Mouse (Mus musculus) hindbrain, postnatal 0 days (tissue): ENCODE data around the gene Nudt3. TPM values are rescaled to one million over a fixed set of nuclear protein-coding genes. Genes with fewer than 3 reads are reported as not detected.

Source experiments
- ATAC-seq: fragments of 200-750 bp; cut with Nextera tagmentation; 2 replicates; pipeline ENCODE4 v1.8.0; 2017; ENCODE audit warnings: mild to moderate bottlenecking, moderate TSS enrichment, moderate library complexity
- DNase-seq: peaks from one replicate; pipeline ENCODE4 v3.0.0-alpha.2; 2015; ENCODE audit warnings: low spot score
- H3K27ac ChIP-seq: fragments of 300-500 bp; sonication (generic); 2 replicates; pipeline ENCODE4 v1.5.1; 2014; ENCODE audit warnings: mild to moderate bottlenecking
- H3K27me3 ChIP-seq: fragments of 300-500 bp; sonication (generic); 2 replicates; pipeline ENCODE4 v1.6.1; 2014; ENCODE audit warnings: low read length, mixed read lengths; ENCODE audit not compliant: insufficient read depth
- H3K36me3 ChIP-seq: fragments of 300-500 bp; sonication (generic); 2 replicates; pipeline ENCODE4 v1.6.1; 2014; ENCODE audit warnings: low read length, mixed read lengths; ENCODE audit not compliant: insufficient read depth
- H3K4me1 ChIP-seq: fragments of 300-500 bp; sonication (generic); 2 replicates; pipeline ENCODE4 v1.6.1; 2014; ENCODE audit warnings: antibody characterized with exemption, low read length, mixed read lengths; ENCODE audit not compliant: insufficient read depth
- H3K4me2 ChIP-seq: fragments of 300-500 bp; sonication (generic); 2 replicates; pipeline ENCODE4 v1.6.1; 2014; ENCODE audit warnings: low read depth, mild to moderate bottlenecking, low read length, moderate library complexity, mixed read lengths
- H3K4me3 ChIP-seq: fragments of 300-500 bp; sonication (generic); 2 replicates; pipeline ENCODE4 v1.5.1; 2014; ENCODE audit warnings: low read length
- H3K9ac ChIP-seq: fragments of 300-500 bp; sonication (generic); replicated peaks from 2 replicates; pipeline ENCODE4 v1.6.1; 2014; ENCODE audit warnings: mild to moderate bottlenecking, low read length, moderate library complexity, mixed read lengths
- H3K9me3 ChIP-seq: fragments of 300-500 bp; sonication (generic); 2 replicates; pipeline ENCODE4 v1.6.1; 2016; ENCODE audit warnings: low read length, mixed read lengths
- CTCF ChIP-seq: IDR thresholded peaks from 2 replicates; pipeline ENCODE4 v1.5.1; 2016; ENCODE audit warnings: antibody characterized with exemption, control low read depth, low read depth
- WGBS: fragments of 180-500 bp; shearing (Covaris S2); extraction: QIAGEN DNeasy Blood & Tissue Kit; methylation state at CpG from one replicate; pipeline ENCODE4 v1.1.7; 2014; 5-methylcytosine and 5-hydroxymethylcytosine counted together
- polyA plus RNA-seq: library from polyadenylated mRNA; unstranded; fragments of >200 nt; fragmentation: Nextera tagmentation; extraction: Ambion mirVana; gene quantifications from 2 replicates; pipeline ENCODE4 v1.2.1, GENCODE M21; 2015
- total RNA-seq: library from RNA; depleted of rRNA; stranded (reverse); fragments of >200 nt; gene quantifications from 2 replicates; pipeline ENCODE4 v1.2.3, GENCODE M21; 2014

The Nudt3 gene
- total and polyA plus RNA-seq, 2 experiments from 2014 or later = 220 to 252 TPM

DNA sequence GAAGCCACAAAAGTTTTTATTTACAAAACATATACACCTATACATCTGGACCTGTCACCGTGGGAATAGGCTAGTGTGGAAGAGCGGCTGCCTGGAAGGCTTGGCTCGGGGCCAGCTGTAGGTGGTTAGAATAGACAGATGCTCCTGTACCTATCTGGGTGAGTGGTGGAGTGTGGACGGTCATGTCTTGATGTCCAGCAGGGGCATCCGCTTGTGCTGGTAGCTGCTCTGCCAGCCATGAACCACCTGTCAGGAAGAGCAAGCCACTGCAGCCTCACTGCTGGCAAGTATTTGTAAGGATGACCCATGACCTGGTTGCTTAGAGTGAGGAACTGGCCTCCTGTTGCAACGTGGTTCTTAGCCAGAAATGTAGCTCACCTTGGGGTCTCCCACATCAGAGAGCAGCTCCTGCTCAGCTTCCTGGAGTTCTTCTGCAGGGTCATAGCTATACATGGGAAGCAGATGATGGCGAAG lies 59.5 kb downstream of the Nudt3 start:
- Histone ChIP-seq H3K27me3 (no peaks in the 10 kb centered on the region), H3K4me3 (no peak overlapping the region), H3K9ac (peak overlapping the region; percentile 63; the same call in 1 of the 2 replicates), H3K4me2 (no peak overlapping the region), H3K27ac (no peak overlapping the region), H3K36me3 (no peaks in the 10 kb centered on the region), H3K4me1 (peaks cover 14% of the 10 kb centered on the region), H3K9me3 (no peaks in the 10 kb centered on the region)
- 47% methylated on average over 7 of the region's 7 CpGs for WGBS
- no peak for TF ChIP-seq CTCF
- ATAC-seq (no peak), DNase-seq (no peak)

DNA sequence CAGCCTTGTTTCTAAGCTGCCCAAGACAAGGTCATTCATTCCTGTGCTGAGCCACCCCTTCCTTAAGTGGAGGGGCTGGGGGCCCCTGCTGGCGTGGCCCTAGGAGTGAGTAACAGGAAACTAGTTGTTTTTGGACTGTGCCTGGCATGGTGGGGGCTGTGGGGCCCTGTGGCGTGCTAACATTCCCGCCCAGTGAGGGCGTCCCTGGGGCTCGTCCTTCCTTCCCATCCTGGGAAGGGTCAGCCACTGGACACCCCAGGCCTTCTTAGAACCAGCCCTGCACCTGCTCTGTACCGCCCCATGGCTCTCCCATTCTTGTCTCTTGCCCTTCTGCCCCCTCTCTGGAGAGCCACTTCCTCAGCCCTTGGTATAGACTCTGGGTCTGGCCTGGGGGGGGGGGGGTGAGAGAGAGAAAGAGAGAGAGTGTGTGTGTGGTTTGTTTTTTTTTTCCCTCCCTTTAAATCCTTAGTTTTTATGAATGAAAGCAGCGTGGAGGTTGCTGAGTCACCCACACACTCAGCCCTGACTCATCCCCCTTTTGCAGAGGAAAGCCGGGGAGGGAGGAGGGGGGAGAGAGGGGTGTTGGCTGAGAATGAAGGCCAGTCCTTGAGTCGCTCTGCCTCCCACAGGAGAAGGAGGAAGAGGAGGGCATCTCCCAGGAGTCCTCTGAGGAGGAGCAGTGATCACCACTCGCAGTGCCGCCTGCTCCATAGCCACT lies 61.3 kb downstream of the Nudt3 start:
- ATAC-seq (no peak), DNase-seq (no peak)
- no peak overlapping the region for H3K9ac ChIP-seq
- no peaks in the 10 kb centered on the region for H3K27me3 ChIP-seq
- H3K36me3 ChIP-seq = no peaks in the 10 kb centered on the region
- no peak for TF ChIP-seq CTCF
- no peaks in the 10 kb centered on the region for H3K9me3 ChIP-seq
- no peak overlapping the region for H3K4me2 ChIP-seq
- no peak overlapping the region for H3K4me3 ChIP-seq
- H3K4me1 ChIP-seq = peaks cover 25% of the 10 kb centered on the region
- H3K27ac ChIP-seq = no peak overlapping the region
- 57% methylated on average over 10 of the region's 11 CpGs for WGBS

DNA sequence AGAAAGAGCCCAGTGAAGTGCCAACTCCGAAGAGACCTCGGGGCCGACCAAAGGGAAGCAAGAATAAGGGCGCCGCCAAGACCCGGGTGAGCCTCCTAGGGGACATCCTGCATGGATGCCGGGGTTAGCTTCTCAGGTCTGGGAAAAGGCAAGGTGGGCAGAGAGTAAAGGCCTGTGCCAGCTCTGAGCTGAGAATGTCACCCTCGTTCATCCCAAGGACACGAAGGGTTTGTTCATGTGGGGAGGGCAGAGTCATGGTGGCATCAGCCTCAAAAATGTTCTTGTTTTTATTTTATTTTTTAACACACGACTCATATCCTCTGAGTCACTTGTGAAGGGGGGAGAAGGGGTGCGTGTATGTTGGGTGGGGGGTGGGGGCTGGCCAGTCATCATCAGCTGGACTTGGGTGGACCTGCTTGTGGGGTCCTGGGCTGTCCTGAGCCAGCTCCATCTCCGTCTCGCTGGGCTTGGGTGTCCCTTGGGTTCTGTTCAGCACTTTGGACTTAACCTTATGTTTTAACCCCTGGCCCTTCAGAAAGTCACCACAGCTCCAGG lies 62.3 kb downstream of the Nudt3 start:
- no peak overlapping the region for H3K4me3 ChIP-seq
- DNase-seq (no peak), ATAC-seq (no peak)
- no peak for TF ChIP-seq CTCF
- WGBS = 87% methylated on average over 13 of the region's 13 CpGs
- no peaks in the 10 kb centered on the region for H3K36me3 ChIP-seq
- H3K4me1 ChIP-seq = peaks cover 25% of the 10 kb centered on the region
- no peak overlapping the region for H3K4me2 ChIP-seq
- no peaks in the 10 kb centered on the region for H3K27me3 ChIP-seq
- no peak overlapping the region for H3K9ac ChIP-seq
- no peaks in the 10 kb centered on the region for H3K9me3 ChIP-seq
- H3K27ac ChIP-seq = no peak overlapping the region

DNA sequence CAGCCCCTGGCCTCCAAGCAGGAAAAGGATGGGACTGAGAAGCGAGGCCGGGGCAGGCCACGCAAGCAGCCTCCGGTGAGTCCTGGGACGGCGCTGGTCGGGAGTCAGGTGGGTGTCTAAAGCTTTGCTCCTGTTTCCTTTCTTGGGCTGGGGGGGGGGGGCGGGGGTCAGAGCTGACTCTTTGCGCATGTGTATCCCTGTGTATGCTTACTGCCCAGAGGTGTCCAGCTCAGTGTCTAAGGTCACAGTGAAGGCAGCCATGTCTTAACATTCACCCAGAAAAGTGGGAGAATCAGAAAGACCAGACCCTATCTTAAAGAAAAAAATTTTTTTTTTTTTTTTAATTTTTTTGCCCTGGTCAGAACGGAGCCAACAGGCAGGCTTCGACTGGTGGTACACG lies 63.7 kb downstream of the Nudt3 start:
- TF ChIP-seq CTCF = no peak
- no peak overlapping the region for H3K27ac ChIP-seq
- no peak overlapping the region for H3K9ac ChIP-seq
- no peak for ATAC-seq
- no peak for DNase-seq
- H3K36me3 ChIP-seq = no peaks in the 10 kb centered on the region
- no peaks in the 10 kb centered on the region for H3K27me3 ChIP-seq
- H3K4me2 ChIP-seq = peak overlapping the region; percentile 88; the same call in 1 of the 2 replicates
- H3K4me3 ChIP-seq = no peak overlapping the region
- 81% methylated on average over 12 of the region's 12 CpGs for WGBS
- peaks cover 23% of the 10 kb centered on the region for H3K4me1 ChIP-seq
- no peaks in the 10 kb centered on the region for H3K9me3 ChIP-seq

DNA sequence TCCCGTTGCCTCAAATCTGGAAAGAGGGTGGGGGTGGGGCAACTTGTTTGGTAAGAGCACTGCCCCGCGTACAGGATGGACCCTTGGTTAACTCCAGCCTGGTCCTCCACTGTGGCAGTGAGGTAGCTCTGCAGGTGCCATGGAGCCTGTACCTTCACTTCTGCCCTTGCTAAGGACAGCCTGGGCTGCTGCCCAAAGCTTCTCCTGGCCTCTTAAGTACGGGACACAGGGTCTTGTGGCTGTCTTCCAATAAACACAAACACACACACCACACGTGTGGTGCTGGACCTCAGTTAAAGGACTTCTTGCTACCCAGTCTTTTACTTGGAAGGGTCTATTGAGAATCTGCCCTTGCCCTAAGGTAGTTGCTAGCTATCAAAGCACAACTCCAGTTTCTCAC lies 64.5 kb downstream of the Nudt3 start:
- no peak for ATAC-seq
- Histone ChIP-seq H3K36me3 (no peaks in the 10 kb centered on the region), H3K27me3 (no peaks in the 10 kb centered on the region), H3K4me2 (peak overlapping the region; percentile 88), H3K27ac (no peak overlapping the region), H3K4me1 (peaks cover 15% of the 10 kb centered on the region), H3K9ac (no peak overlapping the region), H3K9me3 (no peaks in the 10 kb centered on the region), H3K4me3 (no peak overlapping the region)
- 20% methylated on average over 5 of the region's 5 CpGs for WGBS
- TF ChIP-seq CTCF = no peak
- no peak for DNase-seq

DNA sequence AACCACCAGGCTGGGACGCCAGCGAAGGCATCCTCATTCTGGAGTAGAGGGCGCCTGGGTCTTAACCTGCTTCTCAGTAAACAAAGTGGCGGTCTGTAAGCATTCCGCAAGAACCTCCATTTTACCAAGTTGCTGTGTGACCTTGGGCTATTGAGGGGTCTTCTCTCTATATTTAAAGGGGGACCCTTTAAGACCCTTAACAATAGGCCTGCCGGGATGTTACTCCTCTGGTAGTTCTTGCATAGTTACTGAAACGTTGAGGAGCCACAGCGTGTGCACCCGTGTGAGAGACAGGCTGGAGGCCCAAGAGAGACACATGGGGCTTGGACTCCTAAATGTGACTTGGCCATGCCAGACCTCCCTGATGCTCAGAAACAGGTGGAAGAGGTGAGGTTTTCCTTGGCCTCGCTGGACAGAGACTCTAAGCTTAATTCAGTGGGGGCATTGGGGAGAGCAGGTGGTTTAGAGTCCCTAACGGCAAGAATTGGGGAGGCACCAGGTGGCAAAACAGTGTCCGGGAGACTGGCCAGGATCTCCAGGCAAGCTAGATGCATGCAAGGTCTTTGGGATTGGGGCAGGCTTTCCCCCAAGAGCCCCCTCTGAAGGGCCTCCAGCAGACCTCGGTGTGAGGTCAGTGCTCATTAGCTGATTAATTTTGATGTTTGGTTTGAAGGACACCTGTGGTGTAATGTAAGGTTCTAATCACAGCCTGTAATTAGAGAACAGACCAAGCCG lies 65.2 kb downstream of the Nudt3 start:
- H3K4me1 ChIP-seq = peaks cover 15% of the 10 kb centered on the region
- 8% methylated on average over 14 of the region's 14 CpGs for WGBS
- peak overlapping the region; percentile 92; the same call in 1 of the 2 replicates for H3K27ac ChIP-seq
- peak overlapping the region; percentile 95; the same call in 1 of the 2 replicates for H3K9ac ChIP-seq
- no peaks in the 10 kb centered on the region for H3K9me3 ChIP-seq
- no peaks in the 10 kb centered on the region for H3K36me3 ChIP-seq
- DNase-seq (peak; percentile 62), ATAC-seq (no peak)
- peak overlapping the region; percentile 88 for H3K4me2 ChIP-seq
- peak overlapping the region; percentile 89 for H3K4me3 ChIP-seq
- TF ChIP-seq CTCF = no peak
- H3K27me3 ChIP-seq = no peaks in the 10 kb centered on the region
